Mouse (Mus musculus) heart, adult 2 months (tissue): ENCODE measurements around the gene Mrpl24.

Experiments
- CTCF ChIP-seq: fragments of 200-600 bp; IDR thresholded peaks from 2 replicates; pipeline ENCODE4 v1.8.1; 2022; ENCODE audit warnings: antibody characterized with exemption, mild to moderate bottlenecking, moderate library complexity
- POLR2A ChIP-seq: fragments of 200-500 bp; IDR thresholded peaks from 2 replicates; pipeline ENCODE4 v1.6.1; 2011; ENCODE audit warnings: mild to moderate bottlenecking, low read depth, low read length, control low read depth; ENCODE audit not compliant: insufficient read depth

DNA sequence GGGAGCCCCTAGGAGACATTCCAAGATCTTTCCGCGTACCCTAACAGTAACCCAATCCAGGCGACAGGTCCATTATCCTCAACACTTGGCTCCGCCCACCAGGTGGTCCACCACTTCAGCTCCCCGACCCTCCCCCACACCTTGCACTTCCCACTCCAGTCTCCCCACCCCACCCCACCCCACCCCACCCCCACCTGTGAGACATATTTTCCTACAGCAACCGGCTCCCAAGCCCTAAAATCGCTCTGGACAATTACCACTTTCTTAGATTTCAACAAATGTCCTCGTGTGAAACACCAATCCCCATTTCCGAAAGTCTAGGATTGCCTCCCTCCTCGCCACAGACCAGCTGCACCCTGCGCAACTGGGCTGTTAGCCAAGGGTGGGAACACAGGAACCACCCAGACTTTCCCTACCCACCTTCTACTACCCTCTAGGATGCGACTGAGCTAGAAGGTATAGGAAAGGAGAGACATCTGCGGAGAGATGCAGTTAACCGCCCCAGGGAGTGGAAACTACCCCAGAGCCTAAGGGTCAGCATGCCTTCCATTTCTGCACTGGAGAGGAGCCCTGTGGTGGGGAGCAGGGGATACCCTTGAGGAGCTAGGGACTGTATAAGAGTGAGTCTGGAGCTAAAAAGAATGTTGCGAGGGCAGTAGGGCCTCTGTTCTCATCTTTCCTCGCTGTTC is 30.1 kb downstream of the Mrpl24 start:
- TF ChIP-seq POLR2A: no peak
- no peak for TF ChIP-seq CTCF
